Mouse (Mus musculus) heart, embryonic 10.5 days (tissue): ENCODE results near the gene Ube4b. TPM values are rescaled to one million over a fixed set of nuclear protein-coding genes. Genes with fewer than 3 reads are reported as not detected.
"Not testable (repeated sequence)": the region's sequence is repeated elsewhere in the genome, so short reads cannot be mapped to it uniquely, and the experiment has no call there.

ENCODE experiments used
- DNase-seq: peaks from one replicate; pipeline ENCODE4 v3.0.0-alpha.2; 2017; ENCODE audit warnings: low spot score
- H3K27ac ChIP-seq: fragments of 300-500 bp; sonication (generic); 2 replicates; pipeline ENCODE4 v1.5.1; 2016; ENCODE audit warnings: mild to moderate bottlenecking
- H3K27me3 ChIP-seq: fragments of 300-500 bp; sonication (generic); 2 replicates; pipeline ENCODE4 v1.6.1; 2016; ENCODE audit warnings: mild to moderate bottlenecking; ENCODE audit not compliant: poor library complexity, insufficient read depth, severe bottlenecking
- H3K36me3 ChIP-seq: fragments of 300-500 bp; sonication (generic); 2 replicates; pipeline ENCODE4 v1.6.1; 2016; ENCODE audit warnings: mild to moderate bottlenecking, moderate library complexity
- H3K4me1 ChIP-seq: fragments of 300-500 bp; sonication (generic); 2 replicates; pipeline ENCODE4 v1.6.1; 2016; ENCODE audit warnings: mild to moderate bottlenecking
- H3K4me3 ChIP-seq: fragments of 300-500 bp; sonication (generic); 2 replicates; pipeline ENCODE4 v1.5.1; 2016; ENCODE audit warnings: mild to moderate bottlenecking, moderate library complexity
- H3K9me3 ChIP-seq: fragments of 300-500 bp; sonication (generic); 2 replicates; pipeline ENCODE4 v1.6.1; 2016; ENCODE audit warnings: mild to moderate bottlenecking, moderate library complexity
- WGBS: fragments of 180-500 bp; shearing (Covaris S2); methylation state at CpG from one replicate; pipeline ENCODE4 v1.1.7; 2016; 5-methylcytosine and 5-hydroxymethylcytosine counted together
- polyA plus RNA-seq: library from polyadenylated mRNA; unstranded; fragments of >200 nt; fragmentation: Nextera tagmentation; extraction: Ambion mirVana; gene quantifications from 2 replicates; pipeline ENCODE4 v1.2.1, GENCODE M21; 2016

Gene Ube4b
- polyA plus RNA-seq, 1 experiment from 2014 or later: 62.9 TPM

DNA sequence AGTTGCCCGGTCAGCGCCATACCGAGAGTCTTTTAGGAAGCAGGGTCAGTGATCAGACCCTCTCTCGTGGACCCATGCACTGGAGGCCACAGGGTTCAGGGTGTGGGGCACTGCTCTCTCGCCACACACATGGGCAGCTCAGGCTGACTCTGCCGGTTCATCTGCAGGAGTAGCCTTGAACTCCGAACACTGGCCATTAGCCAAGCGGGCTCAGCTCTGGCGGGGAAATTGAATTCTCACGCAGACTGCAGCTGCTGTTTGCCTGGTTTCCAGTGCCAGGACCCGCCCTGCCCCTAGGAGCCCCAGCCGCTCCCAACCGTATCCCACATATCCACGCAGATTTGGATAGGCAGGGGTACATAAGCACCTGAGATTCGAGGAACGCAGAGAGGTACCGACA is 27.7 kb upstream of the Ube4b start:
- Histone ChIP-seq H3K36me3 (no peaks in the 10 kb centered on the region), H3K9me3 (no peaks in the 10 kb centered on the region), H3K4me3 (no peak overlapping the region), H3K27me3 (no peaks in the 10 kb centered on the region), H3K4me1 (peaks cover 8% of the 10 kb centered on the region; the same call in 1 of the 2 replicates), H3K27ac (no peak overlapping the region)
- 80% methylated on average over 17 of the region's 17 CpGs for WGBS
- no peak for DNase-seq

DNA sequence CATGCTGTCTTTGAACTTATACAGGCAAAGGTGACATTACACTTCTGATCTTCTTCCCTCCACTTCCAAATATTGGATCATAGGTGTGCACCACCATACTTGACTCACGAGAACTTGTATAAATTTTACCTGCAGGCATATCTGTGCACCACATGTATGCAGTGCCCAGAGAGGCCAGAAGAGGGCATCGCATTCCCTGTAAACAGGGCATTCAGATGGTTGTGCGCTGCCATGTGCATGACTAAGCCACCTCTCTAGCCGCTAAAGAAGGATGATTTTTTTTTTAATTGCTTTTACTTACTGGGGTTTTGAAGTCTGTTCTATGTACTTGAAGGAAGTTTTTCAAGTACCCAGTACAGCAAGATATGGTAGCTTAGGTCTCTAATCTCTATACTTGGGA is 27.1 kb upstream of the Ube4b start:
- DNase-seq: no peak
- no peaks in the 10 kb centered on the region for H3K9me3 ChIP-seq
- H3K4me1 ChIP-seq: peaks cover 8% of the 10 kb centered on the region; the same call in 1 of the 2 replicates
- H3K27ac ChIP-seq: no peak overlapping the region
- H3K36me3 ChIP-seq: no peaks in the 10 kb centered on the region
- H3K4me3 ChIP-seq: no peak overlapping the region
- WGBS: 80% methylated on average over 4 of the region's 4 CpGs
- H3K27me3 ChIP-seq: no peaks in the 10 kb centered on the region

DNA sequence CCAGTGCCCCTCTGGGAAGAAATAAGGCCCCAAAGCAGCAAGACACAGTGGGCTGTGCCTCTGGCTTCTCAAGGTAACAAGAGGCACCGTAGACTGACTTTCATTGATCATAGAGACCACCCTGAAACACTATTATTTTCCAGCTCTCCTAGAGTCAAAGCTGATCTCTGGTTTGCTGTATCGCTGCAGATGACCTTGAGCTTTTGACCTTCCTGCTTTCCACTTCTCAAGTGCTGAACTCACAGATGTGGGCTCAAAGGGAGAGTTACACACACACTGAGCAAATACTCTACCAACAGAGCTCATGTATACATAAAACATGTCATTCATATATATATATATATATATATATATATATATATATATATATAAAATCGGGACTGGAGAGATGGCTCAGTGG is 24.1 kb upstream of the Ube4b start:
- no peaks in the 10 kb centered on the region for H3K36me3 ChIP-seq
- H3K4me3 ChIP-seq: no peak overlapping the region
- no peak overlapping the region for H3K27ac ChIP-seq
- H3K9me3 ChIP-seq: no peaks in the 10 kb centered on the region
- no peak for DNase-seq
- peaks cover 17% of the 10 kb centered on the region for H3K4me1 ChIP-seq
- 83% methylated on average over 3 of the region's 3 CpGs for whole genome bisulfite sequencing
- no peaks in the 10 kb centered on the region for H3K27me3 ChIP-seq

DNA sequence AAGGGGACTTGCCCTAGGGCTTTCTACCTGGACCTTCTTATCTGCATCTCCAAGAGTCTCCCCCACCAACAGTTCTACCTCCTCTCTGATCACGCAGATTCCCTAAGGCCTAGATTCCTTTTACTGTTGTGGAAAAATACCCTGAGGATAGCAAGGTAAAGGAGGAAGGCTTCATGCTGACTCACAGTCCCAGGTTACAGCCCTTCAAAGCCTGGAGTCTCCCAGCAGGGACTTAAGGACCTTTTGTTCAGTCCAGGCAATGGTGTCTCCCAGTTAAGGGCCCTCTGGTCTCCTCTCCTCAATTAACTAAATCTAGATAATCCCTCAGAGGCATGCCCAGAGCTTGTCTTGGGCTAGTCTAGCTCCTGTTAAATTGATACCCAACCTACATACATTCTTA is 19.8 kb upstream of the Ube4b start:
- Histone ChIP-seq H3K27ac (peak overlapping the region; percentile 92), H3K27me3 (no peaks in the 10 kb centered on the region), H3K9me3 (no peaks in the 10 kb centered on the region), H3K4me1 (peaks cover 20% of the 10 kb centered on the region), H3K4me3 (peak overlapping the region; percentile 52), H3K36me3 (no peaks in the 10 kb centered on the region)
- DNase-seq: no peak
- 34% methylated on average over 1 of the region's 1 CpGs for WGBS

DNA sequence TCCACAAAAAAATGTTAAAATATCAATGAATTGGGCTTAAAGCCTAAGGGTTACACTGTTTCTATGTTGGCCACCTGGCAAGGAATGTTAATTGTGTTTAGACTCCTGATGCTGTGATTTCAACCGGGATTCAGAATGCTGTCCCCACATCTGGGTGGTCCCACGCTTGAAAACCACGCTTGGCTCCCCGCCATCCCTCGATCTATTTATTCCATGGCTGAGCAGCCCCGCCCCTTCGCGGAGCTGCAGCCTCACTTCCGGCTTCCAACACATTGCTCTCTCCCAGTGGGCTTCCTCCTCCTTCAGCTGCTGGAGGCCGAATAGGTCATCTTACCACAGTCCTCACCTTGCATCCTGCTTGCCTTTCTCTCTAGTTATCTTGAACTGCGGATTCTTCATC is 19.3 kb upstream of the Ube4b start:
- Histone ChIP-seq H3K36me3 (no peaks in the 10 kb centered on the region), H3K4me3 (peak overlapping the region; percentile 52), H3K4me1 (peaks cover 20% of the 10 kb centered on the region), H3K27me3 (no peaks in the 10 kb centered on the region), H3K27ac (peak overlapping the region; percentile 92), H3K9me3 (no peaks in the 10 kb centered on the region)
- peak; percentile 93 for DNase-seq
- WGBS: 2% methylated on average over 11 of the region's 11 CpGs

DNA sequence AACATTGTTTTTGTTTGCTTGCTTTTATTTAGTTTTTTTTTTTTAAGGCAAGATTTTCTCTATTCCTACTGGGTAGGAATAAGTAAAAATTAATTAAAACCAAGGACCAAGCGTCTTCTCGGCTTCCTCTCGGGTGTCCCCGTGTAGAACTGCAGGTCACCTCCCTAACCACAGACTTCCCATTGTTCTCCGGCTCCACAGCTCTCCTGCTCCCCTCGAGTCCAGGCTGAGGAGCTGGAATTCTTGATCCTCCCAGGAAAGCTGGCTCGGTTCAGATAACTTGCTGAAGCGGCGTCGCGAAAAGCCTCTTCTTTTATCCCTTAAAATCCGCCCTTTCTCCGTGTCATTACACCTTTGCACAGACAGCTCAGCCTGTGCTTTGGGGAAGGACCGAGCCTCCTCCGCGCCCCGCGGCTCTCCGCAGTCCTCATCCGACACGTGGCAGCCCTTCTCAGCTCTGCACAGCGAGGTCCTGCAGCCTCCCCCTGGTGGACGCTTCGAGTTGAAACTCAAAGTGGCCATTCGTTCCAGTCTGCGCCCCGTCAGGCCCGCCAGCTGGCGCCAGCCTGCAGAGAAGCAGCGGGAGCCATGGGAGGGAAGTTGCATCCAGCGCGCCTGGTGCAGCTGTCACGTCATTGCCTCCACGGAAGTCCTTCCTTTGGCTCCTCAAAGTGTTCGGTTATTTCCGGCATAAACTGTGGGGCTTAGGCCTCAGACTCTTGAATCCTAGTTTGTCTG is 18.6 kb upstream of the Ube4b start:
- no peaks in the 10 kb centered on the region for H3K27me3 ChIP-seq
- peaks cover 20% of the 10 kb centered on the region for H3K4me1 ChIP-seq
- under 1% methylated on average over 36 of the region's 36 CpGs for WGBS
- no peaks in the 10 kb centered on the region for H3K9me3 ChIP-seq
- H3K36me3 ChIP-seq: no peaks in the 10 kb centered on the region
- peak overlapping the region; percentile 92 for H3K27ac ChIP-seq
- H3K4me3 ChIP-seq: peak overlapping the region; percentile 52
- peak; percentile 97 for DNase-seq

DNA sequence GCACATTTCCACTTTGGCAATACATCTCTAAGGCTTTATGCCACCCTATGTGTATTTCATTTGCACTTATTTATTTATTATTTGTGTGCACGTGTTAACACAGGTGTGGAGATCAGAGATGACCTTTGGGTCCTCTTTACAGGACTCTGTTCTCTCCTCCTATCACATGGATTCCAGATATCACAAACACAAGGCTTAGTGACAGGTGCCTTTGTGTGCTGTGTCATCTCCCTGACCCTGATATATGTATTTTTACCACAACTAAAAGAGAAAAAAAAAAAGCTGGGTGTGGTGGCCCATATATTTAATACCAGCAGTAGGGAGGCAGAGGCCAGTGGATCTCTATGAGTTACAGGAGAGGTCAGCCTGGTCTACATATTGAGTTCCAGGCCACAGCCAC is 17.9 kb upstream of the Ube4b start:
- H3K4me3 ChIP-seq: no peak overlapping the region; the same call in 1 of the 2 replicates
- no peaks in the 10 kb centered on the region for H3K9me3 ChIP-seq
- no peak for DNase-seq
- no peaks in the 10 kb centered on the region for H3K36me3 ChIP-seq
- peak overlapping the region; percentile 92 for H3K27ac ChIP-seq
- 63% methylated on average over 1 of the region's 1 CpGs for WGBS
- H3K27me3 ChIP-seq: no peaks in the 10 kb centered on the region
- H3K4me1 ChIP-seq: peaks cover 20% of the 10 kb centered on the region

DNA sequence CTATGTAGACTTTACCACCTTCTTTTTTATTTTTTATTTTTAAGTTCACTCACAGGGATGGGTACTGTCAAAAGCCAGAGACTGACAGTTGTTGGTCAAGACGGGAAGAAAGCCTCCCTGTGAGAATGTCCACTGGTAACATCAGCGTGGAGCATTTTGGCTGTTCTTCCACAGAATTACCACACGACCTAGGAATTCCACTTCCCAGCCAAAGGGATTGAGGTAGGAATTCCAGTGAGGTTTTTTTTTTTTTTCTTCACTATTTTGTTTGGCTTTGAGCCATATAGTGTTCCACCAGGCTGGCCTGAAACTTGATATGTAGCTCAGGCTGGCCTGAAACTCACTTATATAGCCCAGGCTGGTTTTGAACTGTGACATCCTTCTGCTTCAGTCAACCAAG is 15.9 kb upstream of the Ube4b start:
- DNase-seq: no peak
- Histone ChIP-seq H3K36me3 (no peaks in the 10 kb centered on the region), H3K4me3 (no peak overlapping the region), H3K9me3 (no peaks in the 10 kb centered on the region), H3K27me3 (no peaks in the 10 kb centered on the region), H3K27ac (no peak overlapping the region), H3K4me1 (peaks cover 20% of the 10 kb centered on the region)
- WGBS: 57% methylated on average over 3 of the region's 3 CpGs

DNA sequence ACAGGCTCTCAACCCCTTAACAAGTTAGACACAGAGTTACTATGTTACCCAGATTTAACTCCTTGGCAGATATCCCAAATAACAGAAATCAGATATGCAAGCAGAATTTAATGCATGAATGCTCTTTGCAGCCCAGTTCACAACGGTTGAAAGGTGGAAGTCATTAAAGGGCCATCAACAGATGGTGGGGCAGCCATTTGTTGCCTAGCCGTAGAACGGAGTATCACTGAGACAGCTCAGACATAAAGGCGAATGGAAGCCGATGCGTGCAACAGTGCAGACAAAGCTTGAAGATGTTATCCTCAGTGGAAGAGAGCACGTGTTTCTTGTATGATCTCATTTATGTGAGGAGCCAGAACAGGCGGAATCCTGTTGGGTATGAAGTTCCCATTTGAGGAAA is 14.0 kb upstream of the Ube4b start:
- 76% methylated on average over 8 of the region's 8 CpGs for WGBS
- Histone ChIP-seq H3K4me1 (peaks cover 11% of the 10 kb centered on the region), H3K27me3 (no peaks in the 10 kb centered on the region), H3K4me3 (no peak overlapping the region), H3K27ac (no peak overlapping the region), H3K36me3 (no peaks in the 10 kb centered on the region), H3K9me3 (no peaks in the 10 kb centered on the region)
- no peak for DNase-seq

DNA sequence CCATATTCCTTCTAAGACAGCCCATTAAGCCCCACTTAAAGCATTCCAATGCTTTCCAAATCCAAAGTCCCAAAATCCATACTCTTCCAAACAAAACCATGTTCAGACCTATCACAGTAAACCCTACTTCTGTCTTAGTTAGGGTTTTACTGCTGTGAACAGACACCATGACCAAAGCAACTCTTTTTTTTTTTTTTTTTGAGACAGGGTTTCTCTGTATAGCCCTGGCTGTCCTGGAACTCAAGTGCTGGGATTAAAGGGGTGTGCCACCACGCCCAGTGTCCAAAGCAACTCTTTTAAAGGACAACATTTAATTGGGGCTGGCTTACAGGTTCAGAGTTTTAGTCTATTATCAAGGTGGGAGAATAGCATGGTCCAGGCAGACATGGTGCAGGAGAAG is 5.3 kb upstream of the Ube4b start:
- not testable (repeated sequence) for H3K27ac ChIP-seq, H3K36me3 ChIP-seq, H3K4me3 ChIP-seq, H3K4me1 ChIP-seq, H3K27me3 ChIP-seq, DNase-seq, H3K9me3 ChIP-seq
- WGBS: 74% methylated on average over 1 of the region's 1 CpGs

DNA sequence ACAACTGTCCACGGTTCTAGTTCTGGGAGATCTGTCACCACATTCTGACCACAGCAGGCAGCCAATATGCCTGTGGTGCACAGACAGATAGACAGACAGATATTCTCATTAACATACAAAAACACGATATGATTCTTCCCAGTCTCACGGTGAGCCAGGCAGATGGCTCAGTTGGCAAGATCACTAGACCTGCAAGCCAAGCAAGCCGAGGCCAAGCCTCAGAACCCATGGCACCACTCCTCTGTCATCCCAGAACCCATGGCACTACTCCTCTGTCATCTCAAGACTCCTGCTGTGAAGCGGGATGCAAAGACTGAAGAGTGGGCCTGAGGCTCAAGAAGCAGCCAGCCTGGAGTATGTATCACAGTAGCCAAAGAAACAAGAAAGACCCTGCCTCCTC is 3.0 kb upstream of the Ube4b start:
- Histone ChIP-seq H3K36me3 (no peaks in the 10 kb centered on the region), H3K4me1 (peaks cover 6% of the 10 kb centered on the region), H3K4me3 (no peak overlapping the region), H3K27me3 (no peaks in the 10 kb centered on the region), H3K27ac (no peak overlapping the region; the same call in 1 of the 2 replicates), H3K9me3 (no peaks in the 10 kb centered on the region)
- WGBS: 81% methylated on average over 5 of the region's 5 CpGs
- DNase-seq: no peak

DNA sequence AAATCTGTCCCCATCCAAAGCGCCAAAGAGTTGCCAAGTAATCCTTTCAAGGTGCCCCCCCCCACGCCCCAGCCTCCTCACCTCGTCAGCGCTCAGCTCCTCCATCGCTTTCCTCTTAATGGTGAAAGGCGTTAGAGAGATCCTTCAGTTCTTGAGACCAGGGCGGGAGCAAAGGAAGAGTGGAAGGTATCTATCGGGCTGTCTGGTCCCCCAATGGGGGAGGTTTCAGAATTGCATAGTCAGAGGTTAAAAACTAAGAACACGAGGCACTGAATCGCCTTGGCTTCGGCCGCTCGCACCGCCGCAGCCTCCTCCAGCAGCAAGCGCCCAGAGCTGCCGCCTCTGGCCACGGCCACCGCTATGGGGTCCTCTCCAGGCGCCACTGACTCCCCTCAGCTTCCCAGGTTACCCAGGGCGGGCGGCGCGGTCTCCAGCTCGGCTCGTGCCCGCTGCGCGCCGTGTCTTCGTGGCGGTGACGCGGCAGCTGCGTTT is 702 bp downstream of the Ube4b start:
- WGBS: under 1% methylated on average over 35 of the region's 35 CpGs
- no peaks in the 10 kb centered on the region for H3K27me3 ChIP-seq
- H3K9me3 ChIP-seq: no peaks in the 10 kb centered on the region
- peak overlapping the region; percentile 98 for H3K27ac ChIP-seq
- peak overlapping the region; percentile 99 for H3K4me3 ChIP-seq
- no peak for DNase-seq
- peaks cover 14% of the 10 kb centered on the region for H3K4me1 ChIP-seq
- peaks cover 12% of the 10 kb centered on the region for H3K36me3 ChIP-seq

DNA sequence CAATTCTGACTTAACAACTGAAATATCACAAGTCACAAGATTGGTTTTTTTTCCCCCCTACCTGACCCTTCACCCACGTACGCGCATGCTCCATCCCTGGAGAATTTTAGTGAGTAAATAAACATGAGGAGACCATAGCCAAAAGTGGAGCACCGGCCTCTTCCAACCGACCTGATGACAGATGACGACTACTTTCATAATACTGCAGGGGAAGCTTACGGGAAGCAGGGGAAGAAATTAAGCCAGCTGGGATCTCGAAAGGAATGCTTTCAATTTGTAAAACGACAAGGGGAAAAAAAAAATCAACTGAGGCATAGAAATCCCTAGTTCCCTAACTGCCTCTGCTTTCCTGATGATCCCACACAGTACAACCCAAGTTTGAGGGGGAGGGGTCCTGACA is 1.8 kb downstream of the Ube4b start:
- H3K27ac ChIP-seq: peak overlapping the region; percentile 98
- H3K27me3 ChIP-seq: no peaks in the 10 kb centered on the region
- peaks cover 12% of the 10 kb centered on the region for H3K36me3 ChIP-seq
- H3K4me1 ChIP-seq: peaks cover 23% of the 10 kb centered on the region
- H3K9me3 ChIP-seq: no peaks in the 10 kb centered on the region
- DNase-seq: no peak
- whole genome bisulfite sequencing: 2% methylated on average over 9 of the region's 9 CpGs
- peak overlapping the region; percentile 99 for H3K4me3 ChIP-seq
